Mouse (Mus musculus) T-helper 17 cell (primary cell): ENCODE measurements around the gene Etv4.

Experiments
- in situ Hi-C, 2 experiments: fragments of 300-600 bp; cut with MboI, MseI; formaldehyde crosslinking; loops; 1 replicate in 1 of 2; 2 replicates in 1 of 2; pipeline ENCODE4 v1.15.1; 2025; ENCODE audit warnings: high pct_unique_total_duplicates in 2 of 2

The Etv4 gene

DNA sequence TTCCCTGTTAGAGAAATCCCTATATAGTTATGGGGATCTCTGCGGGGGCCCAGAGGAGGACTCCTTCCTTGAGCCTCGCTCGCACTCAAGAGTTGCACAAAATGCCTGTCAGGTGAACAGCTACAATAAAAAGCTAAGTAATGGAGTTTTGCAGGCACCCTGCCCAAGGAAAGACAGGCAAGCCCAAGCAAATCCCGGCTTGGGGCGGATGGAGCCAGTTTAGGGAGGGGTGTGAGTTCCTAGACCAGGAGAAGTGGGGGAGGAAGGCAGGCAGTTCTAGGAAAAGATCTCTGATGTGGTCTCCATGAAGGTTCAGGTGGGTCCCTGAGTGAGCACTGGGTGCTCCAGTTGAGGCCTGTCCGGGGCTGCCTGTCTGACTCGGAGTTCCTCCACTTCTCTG is 1.5 kb upstream of the Etv4 start:
- in situ Hi-C loops, result no loop called here

DNA sequence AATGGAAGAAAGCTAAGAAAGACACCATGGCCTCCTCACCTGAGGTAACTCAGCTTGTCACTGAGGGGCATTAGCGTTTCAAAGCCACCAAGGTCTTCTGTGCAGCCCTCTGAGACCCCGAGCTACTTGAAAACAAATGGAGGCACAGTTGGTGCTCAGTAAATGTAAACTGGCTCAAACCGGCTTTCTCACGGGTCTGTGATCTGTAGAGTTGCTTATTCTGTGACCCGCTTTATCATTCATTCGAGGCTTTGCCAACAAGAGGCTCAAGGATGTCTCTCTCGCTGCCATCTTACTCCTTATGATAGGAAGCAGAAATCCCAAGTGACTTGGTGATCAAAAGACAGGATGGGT is 658 bp upstream of the Etv4 start:
- in situ Hi-C loops, result no loop called here

DNA sequence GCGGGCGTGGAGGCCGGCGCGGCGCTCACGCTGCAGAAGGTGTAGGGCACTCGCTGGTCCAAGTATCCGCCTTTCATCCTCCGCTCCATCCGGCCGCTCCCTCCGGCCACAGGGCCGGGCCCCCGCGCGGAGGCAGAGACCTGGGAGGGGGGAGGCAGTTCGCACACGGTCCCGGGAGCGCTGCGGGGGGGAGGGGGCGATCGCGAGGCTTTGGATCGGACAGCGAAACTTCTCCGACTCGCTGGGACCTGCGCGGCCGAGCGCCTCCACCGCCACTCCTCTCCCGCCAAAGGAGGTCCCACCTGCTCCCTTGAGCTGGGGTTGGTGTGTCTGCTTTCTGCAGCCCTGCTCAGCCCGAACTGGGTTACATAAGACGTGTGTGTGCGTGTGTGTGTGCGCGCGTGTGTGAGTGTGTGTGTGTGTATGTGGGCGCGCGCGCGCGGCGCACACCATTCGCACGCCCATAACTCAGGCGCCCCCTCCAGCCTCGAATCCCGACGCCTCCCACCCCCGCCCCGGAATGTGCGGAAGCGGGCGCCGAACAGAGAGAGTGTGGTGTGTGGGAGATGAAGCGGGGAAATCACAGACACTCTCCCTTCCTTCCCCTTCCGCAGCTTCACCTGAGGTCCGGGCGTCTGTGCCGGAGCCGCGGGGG is 556 bp downstream of the Etv4 start:
- in situ Hi-C loops, result no loop called here

DNA sequence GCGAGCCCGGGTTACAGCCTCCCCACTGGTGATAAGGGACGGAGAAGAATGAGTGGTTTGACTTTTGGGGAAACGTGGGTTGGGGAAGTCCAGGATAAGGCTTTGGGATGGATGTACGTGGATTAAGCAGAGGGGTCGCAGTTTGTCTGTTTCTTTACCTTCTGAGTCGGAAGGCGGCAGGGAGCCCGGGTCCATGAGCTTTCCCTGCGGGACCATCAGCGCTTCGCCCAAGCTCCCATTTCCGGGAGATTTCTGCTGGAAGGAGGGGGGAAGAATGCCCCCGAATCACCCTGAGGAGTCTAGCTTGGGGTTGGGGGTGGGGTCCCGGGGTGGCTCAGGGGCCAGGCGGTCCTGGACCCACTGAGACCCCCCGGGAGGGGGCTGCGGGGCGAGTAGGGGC is 1.1 kb downstream of the Etv4 start:
- in situ Hi-C loops, result no loop called here

DNA sequence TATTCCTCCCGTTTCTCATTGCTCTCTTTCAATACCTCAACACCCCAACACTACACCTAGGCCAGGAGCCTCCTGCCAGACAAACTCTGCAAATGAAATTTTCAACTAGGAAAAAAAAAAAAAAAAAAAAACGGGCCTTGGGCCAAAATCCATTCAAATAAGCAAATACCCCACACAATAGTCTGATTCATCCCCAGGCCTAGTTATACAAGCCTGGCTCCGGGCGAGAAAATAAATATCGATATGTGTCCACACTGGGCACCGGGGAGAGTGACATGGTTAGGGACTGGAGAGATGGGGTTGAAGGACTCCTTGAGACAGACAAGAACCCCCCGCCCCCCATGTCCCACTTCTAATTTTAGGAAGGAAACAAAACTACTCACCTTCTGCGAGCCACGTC is 1.6 kb downstream of the Etv4 start:
- in situ Hi-C loops, result no loop called here

DNA sequence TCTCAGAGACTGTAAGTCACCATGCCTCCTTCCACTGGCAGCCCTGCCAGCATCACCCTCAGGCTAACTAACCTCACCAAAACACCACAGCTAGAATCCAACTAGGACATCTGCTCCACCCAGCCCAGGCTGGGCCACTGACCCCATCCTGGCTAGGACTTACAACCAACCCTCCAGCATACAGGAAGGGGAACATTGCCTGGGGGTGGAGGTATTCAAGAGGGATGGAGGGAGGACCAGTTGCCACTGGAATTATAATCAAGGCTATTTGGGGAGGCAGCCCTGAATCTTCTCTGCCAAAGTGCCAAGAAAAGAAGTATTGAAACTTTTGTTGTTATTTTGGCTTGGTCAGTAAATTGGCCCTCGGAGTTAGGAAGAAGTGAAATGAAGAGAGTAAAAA is 2.0 kb downstream of the Etv4 start:
- in situ Hi-C loops, result no loop called here

DNA sequence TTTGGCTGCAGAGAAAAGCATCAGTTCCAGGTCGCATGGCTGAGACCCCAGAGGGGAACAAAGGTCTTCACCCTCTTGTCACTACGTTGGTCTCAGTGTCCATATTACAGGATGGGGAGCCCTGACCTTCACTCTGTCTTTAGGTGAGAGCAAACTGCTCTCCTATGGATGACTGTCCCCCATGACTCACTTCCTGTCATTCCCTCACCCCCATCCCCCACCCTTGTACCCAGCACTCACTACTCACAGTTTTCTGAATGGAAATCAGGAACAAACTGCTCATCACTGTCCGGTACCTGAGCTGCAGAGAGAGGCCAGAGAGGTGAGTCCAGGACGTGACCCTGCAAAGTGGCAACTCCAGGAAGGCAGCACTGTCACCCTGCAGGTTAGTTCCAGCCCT is 8.3 kb downstream of the Etv4 start:
- in situ Hi-C loops, result no loop called here

DNA sequence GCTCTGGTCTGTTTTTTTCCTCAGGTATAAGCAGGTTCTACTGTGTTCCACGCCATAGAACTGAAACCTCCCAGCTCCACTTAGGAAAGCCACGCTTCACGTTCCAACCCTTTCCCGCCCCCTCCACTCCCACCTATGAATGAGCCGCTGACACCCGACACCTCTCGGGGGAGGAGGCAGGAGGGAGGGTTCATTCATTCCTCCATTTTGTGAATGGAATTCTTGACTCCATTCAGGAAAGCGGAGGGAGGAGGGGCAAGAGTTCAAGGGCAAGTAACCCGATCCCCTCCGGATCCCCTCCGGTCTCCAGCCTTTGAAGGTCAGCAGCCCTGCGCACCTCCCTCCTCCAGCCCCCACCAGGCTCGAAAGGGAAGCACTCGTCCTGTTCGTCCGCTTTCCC is 12.7 kb downstream of the Etv4 start:
- in situ Hi-C loops, result no loop called here

DNA sequence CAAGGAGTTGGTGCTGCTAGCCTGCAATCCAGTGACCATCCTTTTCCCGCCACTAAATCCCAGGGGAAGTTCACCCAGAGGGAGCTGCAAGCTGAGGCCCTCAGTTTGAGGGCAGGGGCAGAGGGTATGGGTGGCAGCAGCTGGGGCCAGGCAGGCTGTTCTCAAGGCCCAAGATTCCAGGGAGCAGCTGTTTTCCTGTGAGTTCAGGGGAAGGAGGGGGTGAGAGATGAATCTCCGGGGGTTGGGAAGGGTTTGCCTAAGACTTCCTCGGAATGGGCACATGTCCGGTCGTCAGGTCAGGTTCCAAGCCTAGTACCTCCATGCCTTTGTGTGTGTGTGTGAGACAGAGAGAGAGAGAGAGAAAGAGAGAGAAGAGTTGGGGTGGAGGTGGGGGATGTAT is 13.1 kb downstream of the Etv4 start:
- in situ Hi-C loops, result no loop called here

DNA sequence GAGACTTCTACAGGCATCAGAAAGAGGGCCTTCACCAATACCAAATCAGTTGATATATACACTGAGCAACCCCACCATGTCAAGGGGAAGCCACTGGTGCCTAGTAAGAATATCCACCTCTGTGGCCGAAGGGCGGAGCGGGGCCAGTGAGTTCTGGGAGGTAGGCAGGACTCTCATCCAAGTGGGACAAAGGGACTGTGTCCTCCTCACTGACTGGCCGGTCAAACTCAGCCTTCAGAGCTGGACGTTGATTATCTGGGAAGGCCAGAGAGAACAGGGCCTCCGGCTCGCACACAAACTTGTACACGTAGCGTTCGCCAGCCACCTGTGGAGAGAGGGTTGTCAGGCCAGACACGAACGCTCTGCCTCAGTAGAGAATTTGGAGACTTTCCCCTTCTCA is 14.9 kb downstream of the Etv4 start:
- in situ Hi-C loops, result no loop called here

DNA sequence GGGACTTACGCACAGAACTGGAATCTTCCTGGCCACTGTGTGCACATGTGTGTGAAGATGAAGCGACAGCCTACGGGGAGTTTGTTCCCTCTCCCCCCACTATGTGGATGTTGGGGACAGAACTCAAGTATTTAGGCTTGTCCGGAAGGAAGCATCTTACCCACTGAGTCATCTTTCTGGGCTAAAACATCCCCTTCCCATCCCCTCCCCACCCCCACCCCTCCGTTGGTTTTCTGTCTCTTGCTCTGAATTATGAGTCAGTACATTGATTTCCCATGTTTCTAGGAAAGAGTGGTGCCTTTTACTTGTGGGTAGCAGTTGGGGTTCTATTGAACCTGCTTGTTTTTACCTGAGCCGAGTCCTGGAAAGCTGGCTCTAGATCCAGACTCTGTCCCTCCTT is 16.4 kb downstream of the Etv4 start:
- in situ Hi-C loops, result no loop called here

DNA sequence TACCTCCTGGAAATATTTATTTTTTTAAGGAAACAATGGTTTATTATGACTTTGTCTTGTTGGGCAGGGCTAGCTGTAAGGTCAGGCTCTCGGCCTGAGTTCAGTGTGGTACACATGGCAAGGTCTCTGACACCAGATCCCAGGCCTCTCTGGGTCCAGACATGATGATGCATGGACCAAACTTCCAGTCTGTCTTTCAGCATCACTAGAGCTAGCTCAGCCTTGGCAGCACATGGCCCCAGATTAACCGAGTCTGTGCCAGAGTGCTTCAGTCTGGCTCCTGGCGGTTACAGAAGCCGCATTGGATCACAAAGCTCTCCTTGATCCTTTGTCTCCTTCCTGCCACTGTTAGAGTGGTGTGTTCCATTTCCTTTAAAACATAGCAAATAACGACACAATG is 17.8 kb downstream of the Etv4 start:
- in situ Hi-C loops, result no loop called here

DNA sequence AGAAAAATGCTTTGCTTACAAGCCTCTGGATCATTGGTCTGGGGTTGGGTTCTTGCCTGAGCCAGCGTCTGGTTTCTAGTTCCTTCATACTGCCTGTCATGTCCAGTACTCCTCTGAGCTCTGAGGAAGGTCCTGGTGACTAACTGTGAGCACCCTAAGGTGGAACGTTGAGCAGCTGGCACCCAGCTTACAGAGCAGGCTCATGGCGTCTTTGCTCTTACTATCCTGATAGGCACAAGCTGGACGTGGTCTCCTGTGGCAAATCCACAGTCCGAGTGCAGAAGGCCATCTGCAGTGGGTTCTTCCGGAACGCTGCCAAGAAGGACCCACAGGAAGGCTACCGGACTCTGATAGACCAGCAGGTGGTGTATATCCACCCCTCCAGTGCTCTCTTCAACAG is 20.6 kb downstream of the Etv4 start:
- in situ Hi-C loops, result no loop called here

DNA sequence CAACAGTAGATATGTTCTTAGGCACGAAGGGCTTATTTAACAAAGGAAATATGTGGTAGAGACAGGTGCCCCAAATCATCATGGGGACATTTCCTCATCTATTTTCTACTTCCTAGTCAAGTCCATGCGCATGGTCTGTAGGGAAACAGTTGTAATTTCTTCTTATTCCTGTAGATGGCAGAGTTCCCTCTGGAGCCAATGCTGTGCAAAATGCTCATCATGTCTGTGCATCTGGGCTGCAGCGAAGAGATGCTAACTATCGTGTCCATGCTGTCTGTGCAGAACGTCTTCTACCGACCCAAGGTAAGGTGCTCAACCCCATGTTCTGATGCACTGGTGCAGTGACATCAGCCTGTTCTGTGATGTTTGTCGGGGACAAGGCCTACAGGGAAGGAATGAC is 21.4 kb downstream of the Etv4 start:
- in situ Hi-C loops, result no loop called here

DNA sequence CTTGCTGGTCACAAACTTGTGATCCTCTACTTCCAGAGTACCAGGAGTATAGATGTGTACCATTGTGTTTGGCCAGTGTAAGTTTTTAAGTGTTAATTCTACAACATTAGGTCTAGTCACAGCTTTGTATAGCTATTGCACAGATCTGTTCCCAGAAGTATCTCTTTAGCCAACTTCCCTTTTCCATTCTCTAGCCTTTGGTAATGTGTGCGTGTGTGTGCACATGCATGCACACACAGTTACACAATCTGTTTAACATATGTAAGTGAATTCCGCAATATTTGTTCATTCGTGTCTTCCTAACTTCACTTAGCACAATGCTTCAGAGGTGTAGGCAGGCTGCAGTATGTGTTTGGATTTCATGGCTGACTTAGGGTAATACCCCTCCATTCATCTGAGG is 25.6 kb downstream of the Etv4 start:
- in situ Hi-C loops, result no loop called here

DNA sequence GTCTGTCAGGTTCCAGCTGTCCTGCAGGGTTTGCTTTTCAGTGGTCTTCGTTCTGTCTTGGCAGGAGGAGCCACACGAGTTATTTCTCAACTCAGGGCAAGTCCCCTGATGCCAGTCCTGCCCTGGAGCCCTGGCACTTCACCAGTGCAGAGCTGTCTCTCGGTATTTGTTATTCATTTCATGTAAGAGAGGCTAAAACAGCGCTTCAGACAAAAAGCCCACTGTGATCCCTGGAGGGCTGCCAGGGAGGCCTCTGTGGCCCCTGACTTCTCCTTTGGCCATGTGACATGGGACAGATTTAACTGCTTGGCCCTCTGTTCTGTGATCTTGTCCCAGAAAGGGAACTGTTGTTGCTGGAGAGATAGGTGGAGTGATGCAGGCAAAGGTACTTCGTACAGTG is 26.7 kb downstream of the Etv4 start:
- in situ Hi-C loops, result no loop called here

DNA sequence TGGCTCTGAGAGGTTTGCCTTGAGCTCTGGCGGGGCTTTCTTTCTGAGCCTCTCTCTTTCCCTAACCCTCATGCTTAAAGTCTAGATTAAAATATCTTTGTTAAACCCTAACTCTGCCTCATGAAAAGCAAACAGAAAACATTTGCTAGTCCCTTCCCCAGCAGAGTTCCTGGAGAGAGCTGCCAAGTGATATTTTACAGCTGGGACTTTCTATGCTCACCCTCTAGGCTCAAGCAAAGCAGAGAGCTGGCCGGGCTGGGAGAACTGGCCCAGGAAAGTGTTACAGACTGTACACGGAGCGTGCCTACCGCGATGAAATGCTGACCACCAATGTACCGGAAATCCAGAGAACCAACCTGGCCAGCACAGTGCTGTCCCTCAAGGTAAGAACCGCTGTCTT is 27.8 kb downstream of the Etv4 start:
- in situ Hi-C loops, result no loop called here

DNA sequence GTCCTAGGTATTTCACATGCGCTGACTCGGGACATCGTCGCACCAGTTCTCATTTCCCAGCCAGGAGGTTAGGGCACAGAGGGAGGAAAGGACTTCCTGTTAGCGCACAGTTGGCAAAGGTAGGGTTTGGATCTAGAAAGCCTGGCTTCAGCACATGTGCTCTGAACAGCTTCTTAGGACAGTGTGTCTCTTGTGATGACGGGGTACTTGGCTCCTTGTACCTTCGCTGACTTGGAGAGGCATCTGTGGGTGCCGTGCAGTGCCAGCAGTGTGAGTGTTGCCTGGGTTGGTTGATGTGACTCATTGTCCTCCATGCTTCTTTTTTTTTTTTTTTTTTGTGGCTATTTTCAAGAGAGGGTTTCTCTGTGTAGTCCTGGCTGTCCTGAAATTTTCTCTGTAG is 28.6 kb downstream of the Etv4 start:
- in situ Hi-C loops, result no loop called here

DNA sequence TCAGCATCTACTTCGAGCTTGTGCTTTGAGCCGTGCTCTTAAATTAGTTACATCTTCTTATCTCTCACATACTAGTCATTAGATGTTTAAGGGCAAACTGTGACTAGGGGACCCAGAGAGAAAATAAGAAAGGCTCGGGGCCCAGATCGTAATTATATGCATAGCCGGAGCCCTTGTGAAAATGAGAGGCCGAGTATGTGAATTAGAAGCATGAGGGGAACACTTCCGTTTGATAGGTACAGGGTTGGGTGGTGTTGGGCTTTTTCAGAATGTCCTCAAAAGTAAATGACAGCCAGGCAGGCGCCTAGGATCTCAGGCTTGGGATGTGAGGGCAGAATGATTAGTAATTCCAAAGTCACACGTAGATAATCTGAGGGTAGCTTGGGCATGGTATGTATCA is 51.6 kb downstream of the Etv4 start:
- in situ Hi-C loops, result loop anchor here in 1 of 2 experiments (5.0 kb wide), 1 partner anchor 66 kb away; the partner anchor contains the start of gene Arl4d

DNA sequence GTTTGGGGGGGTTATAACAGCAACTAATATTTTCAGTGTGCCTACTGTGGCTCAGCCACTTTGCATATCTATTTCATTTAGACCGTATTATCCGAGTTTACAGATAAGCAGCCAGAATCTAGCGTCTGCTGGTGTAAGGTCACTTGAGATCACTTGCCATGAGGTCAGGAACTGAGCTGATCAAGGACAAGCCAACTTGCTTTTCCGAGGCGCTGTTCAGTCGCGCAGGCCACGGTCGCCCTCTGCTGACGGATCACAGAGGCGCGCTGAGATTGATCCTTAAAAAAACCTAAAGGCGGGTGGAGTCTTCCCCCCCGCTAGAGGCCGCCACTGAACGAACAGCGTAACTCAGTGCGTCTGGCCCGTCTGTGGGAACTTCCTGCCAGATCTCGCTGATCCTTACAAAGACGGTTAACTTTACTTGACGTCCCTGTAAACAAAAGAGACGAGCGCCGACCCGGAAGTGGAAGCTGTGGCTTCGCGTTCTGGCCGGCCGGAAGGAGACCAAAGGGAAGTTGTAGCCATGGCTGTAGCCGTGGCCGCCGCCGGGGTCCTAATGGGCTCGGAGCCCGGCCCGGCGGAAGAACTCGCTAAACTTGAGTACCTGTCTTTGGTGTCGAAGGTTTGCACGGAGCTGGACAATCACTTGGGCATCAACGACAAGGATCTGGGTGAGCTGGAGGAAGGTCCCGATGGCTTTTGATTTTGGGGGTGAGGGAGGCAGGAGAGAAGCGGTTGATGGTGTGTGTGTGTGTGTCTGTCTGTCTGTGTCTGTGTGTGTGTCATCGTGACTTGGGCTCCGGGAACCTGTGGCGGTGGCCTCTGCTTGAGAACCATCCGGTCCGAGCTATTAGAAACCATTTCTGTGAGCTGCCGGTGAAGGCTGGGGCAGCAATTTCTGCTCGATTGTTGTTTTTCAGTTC is 52.4 kb downstream of the Etv4 start, which contains the start of gene Dhx8:
Gene Dhx8 (plus strand): TSS at position 402 of the 923 bp plus-strand sequence.
- in situ Hi-C loops, result loop anchor here in 1 of 2 experiments (5.0 kb wide), 1 partner anchor 65 kb away; the partner anchor contains the start of gene Arl4d

DNA sequence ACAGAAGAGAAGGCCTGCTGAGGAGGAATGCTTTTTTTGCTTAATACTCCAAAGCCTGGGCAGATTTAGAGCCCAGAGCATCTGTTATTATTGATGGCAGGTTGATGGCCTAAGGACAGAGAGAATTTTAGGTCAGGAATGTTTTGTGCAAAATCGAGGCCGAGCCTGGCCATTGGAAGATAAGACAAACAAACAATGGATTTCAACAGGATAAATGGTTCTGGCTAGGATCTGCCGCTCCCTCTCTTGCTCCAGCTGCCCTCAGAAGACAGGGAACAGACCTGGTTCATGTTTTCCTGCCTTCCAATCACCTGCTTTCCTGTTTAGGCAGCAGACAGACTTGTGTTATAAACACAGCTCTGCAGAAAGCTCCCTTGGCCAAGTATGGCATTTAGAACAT is 55.9 kb downstream of the Etv4 start:
- in situ Hi-C loops, result loop anchor here in 1 of 2 experiments (5.0 kb wide), 1 partner anchor 67 kb away; no protein-coding TSS in a partner anchor

DNA sequence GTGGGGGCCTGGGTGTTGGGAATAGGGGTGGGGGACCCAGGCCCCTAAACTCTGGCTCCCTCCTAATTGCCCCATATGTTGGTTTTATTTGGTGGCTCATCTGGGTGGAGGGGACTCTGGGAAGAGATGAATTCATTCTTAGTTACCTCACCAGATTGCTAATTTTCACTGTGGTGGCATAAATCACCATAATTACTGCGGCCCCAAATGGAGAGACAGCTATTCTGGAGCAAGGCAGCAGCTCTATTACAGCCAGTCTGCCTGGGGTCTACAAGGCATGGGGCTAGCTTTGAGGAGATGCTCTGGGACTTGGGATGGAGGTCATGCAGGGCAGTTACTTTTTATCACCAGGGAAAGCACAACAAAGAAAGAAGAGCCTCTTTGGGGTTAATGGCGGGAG is 58.4 kb downstream of the Etv4 start:
- in situ Hi-C loops, result loop anchor here in 1 of 2 experiments (5.0 kb wide), 1 partner anchor 64 kb away; no protein-coding TSS in a partner anchor

DNA sequence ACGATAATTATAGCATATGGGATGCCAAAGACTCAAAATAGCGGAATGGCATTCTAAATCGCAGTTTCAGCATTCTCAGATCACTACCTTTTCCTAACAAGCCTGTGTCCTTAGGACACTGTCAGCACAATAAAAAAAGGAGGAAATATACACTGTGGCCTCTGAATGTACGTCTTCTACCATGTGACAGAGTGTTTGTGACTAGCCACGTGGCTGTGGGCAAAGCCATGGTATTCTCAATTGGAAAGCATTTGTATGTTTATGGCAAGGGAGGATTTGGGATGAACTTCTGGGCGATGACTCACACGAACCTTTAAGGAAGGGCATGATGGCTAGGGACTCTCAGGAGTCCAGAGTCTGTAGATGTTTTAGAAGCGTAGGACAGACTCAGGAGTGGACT is 60.1 kb downstream of the Etv4 start:
- in situ Hi-C loops, result loop anchor here in 1 of 2 experiments (5.0 kb wide), 1 partner anchor 63 kb away; no protein-coding TSS in a partner anchor
